Mouse (Mus musculus) kidney, adult 9 months (tissue): ENCODE measurements at regions not wholly inside any gene's neighbourhood (a gene's known extent, or its start where the extent isn't known, plus 50 kb on each side); places are given as distances from the start of the nearest gene placed in this dataset.
A peak's percentile ranks its signal among the peaks of the same experiment; 100 is the strongest.

Experiments
- DNase-seq: peaks from one replicate; pipeline ENCODE4 v3.0.0; 2022

DNA sequence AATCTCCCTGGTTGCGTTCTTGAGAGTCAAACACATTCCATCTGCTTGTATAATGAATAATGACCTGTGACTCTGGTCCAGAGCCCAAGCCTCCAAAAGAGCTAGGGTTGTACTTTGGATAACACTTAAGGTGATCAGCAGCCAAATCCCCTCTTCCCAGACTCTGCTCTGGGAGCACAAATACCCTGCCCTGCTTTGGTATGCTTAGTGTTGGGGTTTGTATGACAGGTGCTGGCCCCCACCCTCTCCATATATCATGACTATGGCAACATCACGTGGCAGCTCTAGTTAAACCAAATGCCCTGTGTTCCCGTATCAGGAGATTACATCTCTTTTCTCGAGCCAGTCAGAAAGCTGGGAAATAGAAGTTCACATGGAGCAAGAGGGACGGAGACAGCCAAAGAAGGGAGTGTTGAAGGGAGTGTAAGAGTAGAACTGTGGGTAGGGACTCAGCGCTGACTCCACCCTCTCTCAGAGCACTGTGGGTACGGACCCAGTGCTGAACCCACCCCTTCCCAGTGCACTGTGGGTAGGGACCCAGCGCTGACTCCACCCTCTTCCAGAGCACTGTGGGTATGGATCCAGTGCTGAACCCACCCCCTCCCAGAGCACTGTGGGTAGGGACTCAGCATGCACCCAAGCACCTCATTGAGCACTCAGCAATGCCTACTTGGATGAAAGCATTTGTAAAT lies 387.4 kb upstream of the Kazn start:
- no peak for DNase-seq

GRCm38 (mm10) chr4:142625456-142625855 lies 386.3 kb upstream of the Kazn start:
- no peak for DNase-seq

DNA sequence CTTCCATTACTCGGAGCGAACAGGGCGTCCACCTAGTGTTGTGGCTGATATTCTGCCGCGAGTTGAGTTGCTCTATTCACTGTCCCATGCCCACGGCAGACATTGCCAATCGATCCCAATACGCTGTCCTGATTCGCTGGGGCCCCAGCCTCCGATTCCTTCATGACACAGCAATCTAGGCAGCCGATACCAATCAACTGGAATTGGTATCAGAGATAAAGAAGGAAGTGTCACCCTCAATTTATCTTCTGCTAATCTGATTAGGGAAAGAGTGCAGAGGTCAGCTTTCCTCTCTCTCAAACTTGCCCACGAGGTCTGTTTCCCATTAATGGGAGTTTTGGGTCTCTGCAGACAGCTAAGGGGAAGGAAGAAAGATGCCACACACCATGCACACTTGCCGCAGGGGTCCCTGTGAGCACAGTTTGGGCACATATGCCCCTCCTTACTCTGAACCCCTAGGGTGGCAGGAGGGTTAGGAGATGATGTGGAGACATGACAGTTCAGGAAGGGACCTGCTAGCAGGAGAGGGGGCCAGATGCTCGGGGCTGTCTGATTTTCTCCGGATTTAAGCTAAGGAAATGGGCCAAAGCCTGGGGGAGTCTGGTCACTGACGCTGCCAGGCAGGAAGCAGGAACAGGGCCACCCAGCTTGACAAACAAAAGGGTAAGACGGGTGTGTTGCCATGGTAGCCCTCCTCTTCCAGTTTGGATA lies 383.1 kb upstream of the Kazn start:
- DNase-seq: no peak

DNA sequence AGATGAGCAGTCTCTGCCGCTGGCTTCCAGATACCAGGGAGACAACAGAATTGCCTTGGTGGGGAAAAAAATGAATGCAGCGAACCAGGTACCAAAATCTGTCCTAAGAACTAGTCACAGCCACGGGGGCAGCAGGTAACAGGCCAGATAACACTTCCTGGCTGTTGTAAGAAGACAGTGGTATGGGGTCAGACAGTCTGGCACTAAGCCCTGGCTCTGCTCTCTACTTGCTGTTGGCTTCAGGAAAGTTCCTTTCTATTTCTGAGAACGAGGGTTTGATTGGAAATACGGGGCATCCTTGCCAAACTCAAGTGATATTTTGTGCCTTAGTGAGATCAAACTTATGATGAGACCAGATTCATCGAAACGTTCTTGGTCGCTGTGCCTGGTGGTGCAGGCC lies 380.2 kb upstream of the Kazn start:
- DNase-seq: no peak

GRCm38 (mm10) chr4:142618770-142619169 lies 379.6 kb upstream of the Kazn start:
- DNase-seq: peak; percentile 57

DNA sequence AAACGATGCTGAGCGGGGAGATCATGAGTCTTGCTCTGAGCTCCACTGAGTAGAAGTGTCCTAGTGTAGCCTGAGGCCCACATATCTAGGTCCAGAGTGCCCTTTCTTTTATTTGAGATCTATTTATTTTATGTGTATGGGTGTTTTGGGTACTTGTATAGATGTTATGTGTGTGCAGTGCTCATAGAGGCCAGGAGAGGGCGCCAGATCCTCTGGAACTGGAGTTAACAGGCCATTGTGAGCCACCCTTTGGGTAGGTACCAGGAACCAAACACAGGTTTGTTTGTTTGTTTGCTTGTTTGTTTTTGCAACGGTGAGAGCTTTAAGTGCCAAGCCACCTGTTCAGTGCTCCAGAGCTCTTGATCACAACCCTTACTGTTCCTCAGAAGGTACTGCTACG lies 378.5 kb upstream of the Kazn start:
- DNase-seq: peak; percentile 26

DNA sequence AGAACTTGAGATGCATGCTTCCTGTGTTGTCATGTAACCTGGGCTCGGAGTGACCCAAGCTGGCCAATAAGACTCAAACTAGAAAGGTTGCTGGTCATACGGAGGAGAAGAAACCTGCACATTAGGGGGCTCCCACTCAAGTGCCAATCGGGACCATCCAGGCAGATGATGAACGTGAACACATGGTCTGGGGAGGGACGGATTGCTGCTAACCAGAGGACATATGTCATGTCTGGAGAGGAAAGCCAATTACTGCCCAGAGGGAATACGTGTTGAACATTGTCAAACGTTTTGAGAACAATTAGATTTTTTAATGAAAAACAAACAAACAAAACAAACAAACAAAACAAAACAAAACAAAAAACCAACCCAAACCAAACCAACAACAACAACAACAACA lies 377.7 kb upstream of the Kazn start:
- DNase-seq: no peak

GRCm38 (mm10) chr4:142605098-142605497 lies 365.9 kb upstream of the Kazn start:
- DNase-seq: no peak

- no peak for DNase-seq
Observed at GRCm38 (mm10) chr4:142597214-142597613, 358.0 kb upstream of the Kazn start.

GRCm38 (mm10) chr4:142589084-142589741 lies 350.0 kb upstream of the Kazn start:
- peak; percentile 20 for DNase-seq

DNA sequence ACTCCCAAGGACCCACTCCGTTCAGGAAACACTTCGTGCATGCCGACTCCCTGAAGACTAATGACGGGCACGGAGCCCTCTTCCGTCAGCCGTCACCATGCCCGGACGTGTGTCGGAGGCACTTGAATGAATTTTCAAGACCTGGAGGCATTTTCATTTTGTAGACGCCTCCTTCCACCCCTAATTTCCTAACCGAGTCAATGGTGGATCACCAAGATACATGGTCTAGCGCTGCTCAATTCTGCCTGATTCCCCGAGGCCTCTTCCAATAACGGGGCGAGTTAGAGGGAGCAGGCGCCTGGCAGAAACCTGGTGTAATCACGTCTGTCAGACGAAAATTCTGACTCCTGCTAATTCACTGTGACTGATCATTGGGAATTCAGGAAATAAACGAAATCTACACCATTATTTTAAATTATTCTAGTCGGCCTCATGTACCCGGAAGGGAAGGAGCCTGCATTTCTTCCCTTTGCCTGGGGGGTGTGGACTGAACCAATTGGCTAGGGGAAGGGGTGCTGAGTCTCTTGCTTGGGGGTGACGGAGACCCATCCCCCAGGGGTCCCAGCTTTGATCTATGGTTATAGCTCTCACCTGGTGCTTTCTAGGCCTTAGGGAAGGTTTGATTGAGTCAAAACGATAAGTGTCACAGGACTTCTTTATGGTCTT lies 349.4 kb upstream of the Kazn start:
- peak; percentile 7 for DNase-seq

DNA sequence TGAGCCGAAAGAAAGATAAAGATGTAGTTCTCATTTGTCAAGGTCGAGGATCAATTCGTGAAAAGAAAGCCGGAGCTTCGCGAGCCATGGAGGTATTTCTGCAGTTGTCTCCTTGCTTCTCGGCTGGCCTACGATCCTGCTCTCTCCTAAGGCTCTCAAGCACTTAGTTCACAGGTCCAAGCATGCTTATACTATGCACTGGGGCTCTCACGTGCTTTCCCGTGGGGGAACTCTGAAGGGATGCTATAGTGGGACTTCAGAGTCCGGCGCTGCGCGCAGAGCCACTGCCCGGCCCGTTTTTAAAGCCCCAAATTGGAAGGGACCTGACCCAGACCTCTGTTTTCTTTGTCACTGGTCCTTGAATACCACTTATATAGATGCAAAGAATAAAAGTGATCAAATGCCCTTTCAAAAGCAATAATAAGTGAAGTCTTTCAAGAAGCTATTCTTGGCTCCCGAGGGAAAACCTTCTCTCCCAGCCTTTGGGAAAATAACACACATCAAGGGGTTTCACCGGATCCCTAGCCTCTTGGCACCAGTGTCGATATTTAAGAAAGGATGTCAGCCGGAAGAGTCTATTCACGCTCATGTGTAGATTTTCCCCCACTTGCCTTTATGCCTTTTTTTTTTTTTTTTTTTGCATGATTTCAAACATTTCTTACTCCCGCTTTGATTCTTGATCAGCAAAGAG lies 348.3 kb upstream of the Kazn start:
- no peak for DNase-seq

GRCm38 (mm10) chr4:142578536-142578935 lies 339.3 kb upstream of the Kazn start:
- no peak for DNase-seq

DNA sequence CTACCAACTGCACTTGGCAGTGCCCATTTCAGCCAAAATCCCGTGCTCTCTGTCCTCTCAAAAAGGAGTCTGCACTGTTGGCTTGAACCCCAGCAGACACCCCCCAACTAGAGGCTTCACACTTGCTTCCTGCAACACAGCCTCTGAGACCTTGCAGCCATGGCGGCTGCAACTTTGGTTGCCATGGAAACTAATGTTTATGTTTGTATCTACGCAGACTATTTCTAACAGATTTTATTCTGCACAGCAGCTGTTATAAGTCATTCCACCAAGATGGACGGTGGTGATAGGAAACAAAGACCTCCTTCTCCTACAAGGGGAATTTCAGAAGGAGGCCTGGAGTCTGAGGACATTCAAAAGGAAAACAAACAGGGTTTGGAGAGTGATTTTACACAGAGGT lies 338.3 kb upstream of the Kazn start:
- no peak for DNase-seq

- DNase-seq: no peak
Observed at GRCm38 (mm10) chr4:142574528-142574927, 335.3 kb upstream of the Kazn start.

- no peak for DNase-seq
Observed at GRCm38 (mm10) chr4:142570712-142571111, 331.5 kb upstream of the Kazn start.

- DNase-seq: no peak
Observed at GRCm38 (mm10) chr4:142568556-142568955, 329.4 kb upstream of the Kazn start.

GRCm38 (mm10) chr4:142554716-142555115 lies 315.5 kb upstream of the Kazn start:
- no peak for DNase-seq

GRCm38 (mm10) chr4:142545871-142546270 lies 306.7 kb upstream of the Kazn start:
- DNase-seq: no peak

DNA sequence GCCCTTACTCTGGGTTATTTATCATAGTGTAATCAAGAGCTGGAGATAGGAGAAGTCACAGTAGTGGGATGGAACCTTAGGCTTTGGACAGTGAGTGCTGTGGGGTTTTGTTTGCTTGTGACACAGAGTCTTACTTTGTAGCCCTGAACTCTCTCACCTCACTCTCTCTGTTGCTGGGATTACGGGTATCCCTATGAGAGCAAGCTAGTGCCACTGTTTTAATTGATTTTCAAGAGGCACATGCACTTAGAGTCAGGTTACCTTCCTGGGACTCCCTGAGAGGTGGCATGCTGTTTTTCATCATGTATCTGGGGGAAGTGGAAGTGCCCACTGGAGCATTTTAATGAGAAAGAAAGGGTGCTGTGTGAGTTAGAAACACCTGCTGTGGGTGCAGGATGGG lies 306.0 kb upstream of the Kazn start:
- no peak for DNase-seq

DNA sequence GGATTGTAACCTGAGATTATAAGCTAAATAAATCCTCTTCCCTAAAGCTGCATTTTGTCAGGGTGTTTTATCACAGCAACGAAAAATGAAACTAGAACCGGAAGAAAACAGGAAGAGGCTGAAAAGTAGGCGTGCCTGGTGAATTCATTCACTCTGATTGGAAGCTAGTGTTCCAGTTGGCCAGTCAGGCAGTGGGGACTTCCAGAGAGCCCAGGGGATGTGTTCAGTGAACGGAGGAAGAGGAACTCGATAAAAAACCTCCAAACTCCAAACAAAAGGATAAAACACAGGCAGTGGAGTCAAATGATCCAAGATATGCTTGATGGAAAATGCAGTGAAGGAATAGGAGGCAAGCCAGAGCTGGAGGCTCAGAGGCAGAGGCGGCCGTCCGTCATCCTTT lies 305.5 kb upstream of the Kazn start:
- peak; percentile 10 for DNase-seq

GRCm38 (mm10) chr4:142539200-142539750 lies 300.1 kb upstream of the Kazn start:
- DNase-seq: no peak

GRCm38 (mm10) chr4:142527080-142527479 lies 287.9 kb upstream of the Kazn start:
- DNase-seq: no peak
